Mouse (Mus musculus) lung, embryonic 14.5 days (tissue): ENCODE results near the gene Pfas. TPM values are rescaled to one million over a fixed set of nuclear protein-coding genes. Genes with fewer than 3 reads are reported as not detected.
A peak's percentile ranks its signal among the peaks of the same experiment; 100 is the strongest.
"Not testable (repeated sequence)": the region's sequence is repeated elsewhere in the genome, so short reads cannot be mapped to it uniquely, and the experiment has no call there.

Experiments used
- ATAC-seq: fragments of 200-750 bp; cut with Nextera tagmentation; 2 replicates; pipeline ENCODE4 v1.8.0; 2017; ENCODE audit warnings: mild to moderate bottlenecking, moderate TSS enrichment, moderate library complexity; ENCODE audit not compliant: insufficient read depth
- DNase-seq: peaks from one replicate; pipeline ENCODE4 v3.0.0-alpha.2; 2015
- H3K27ac ChIP-seq: fragments of 300-500 bp; sonication (generic); 2 replicates; pipeline ENCODE4 v1.5.1; 2014; ENCODE audit warnings: low read depth, mild to moderate bottlenecking, moderate library complexity
- H3K27me3 ChIP-seq: fragments of 300-500 bp; sonication (generic); 2 replicates; pipeline ENCODE4 v1.6.1; 2014; ENCODE audit warnings: low read length, control low read depth; ENCODE audit not compliant: insufficient read depth
- H3K36me3 ChIP-seq: fragments of 300-500 bp; sonication (generic); 2 replicates; pipeline ENCODE4 v1.6.1; 2014; ENCODE audit warnings: control low read depth; ENCODE audit not compliant: insufficient read depth
- H3K4me1 ChIP-seq: fragments of 300-500 bp; sonication (generic); 2 replicates; pipeline ENCODE4 v1.6.1; 2014; ENCODE audit warnings: antibody characterized with exemption, control low read depth; ENCODE audit not compliant: insufficient read depth
- H3K4me2 ChIP-seq: fragments of 300-500 bp; sonication (generic); 2 replicates; pipeline ENCODE4 v1.6.1; 2014; ENCODE audit warnings: mild to moderate bottlenecking
- H3K4me3 ChIP-seq: fragments of 300-500 bp; sonication (generic); 2 replicates; pipeline ENCODE4 v1.5.1; 2014; ENCODE audit warnings: low read depth, low read length
- H3K9ac ChIP-seq: fragments of 300-500 bp; sonication (generic); 2 replicates; pipeline ENCODE4 v1.6.1; 2014
- H3K9me3 ChIP-seq: fragments of 300-500 bp; sonication (generic); 2 replicates; pipeline ENCODE4 v1.6.1; 2016; ENCODE audit warnings: low read depth, low read length, control low read depth
- CTCF ChIP-seq: IDR thresholded peaks from 2 replicates; pipeline ENCODE4 v1.5.1; 2016; ENCODE audit warnings: antibody characterized with exemption, low read depth
- WGBS: fragments of 180-500 bp; shearing (Covaris S2); extraction: QIAGEN DNeasy Blood & Tissue Kit; methylation state at CpG from one replicate; pipeline ENCODE4 v1.1.7; 2014; 5-methylcytosine and 5-hydroxymethylcytosine counted together
- polyA plus RNA-seq: library from polyadenylated mRNA; unstranded; fragments of >200 nt; fragmentation: Nextera tagmentation; extraction: Ambion mirVana; gene quantifications from 2 replicates; pipeline ENCODE4 v1.2.1, GENCODE M21; 2014

Gene Pfas
- polyA plus RNA-seq, 1 experiment from 2014 or later = 43.3 TPM

- peak within 1 kb of the TSS; percentile 63 for H3K4me3 ChIP-seq
- peak; percentile 97 for ATAC-seq
- H3K9ac ChIP-seq = peak within 1 kb of the TSS; percentile 94
- H3K27me3 ChIP-seq = no peaks in the 10 kb centered on the region
- peak; percentile 88 for TF ChIP-seq CTCF
- H3K27ac ChIP-seq = peak within 1 kb of the TSS; percentile 95
- no peaks in the 10 kb centered on the region for H3K36me3 ChIP-seq
- H3K4me1 ChIP-seq = peaks cover 4% of the 10 kb centered on the region; the same call in 1 of the 2 replicates
- no peaks in the 10 kb centered on the region for H3K9me3 ChIP-seq
- 2% methylated on average over 38 of the region's 38 CpGs for WGBS
- H3K4me2 ChIP-seq = peak within 1 kb of the TSS; percentile 82
- peak; percentile 97 for DNase-seq
These were observed 7.6 kb upstream of the Pfas start, which contains the start of gene Ctc1 for GRCm38 (mm10) chr11:69015644-69016441. Gene Ctc1 (plus strand): TSS chr11:69015911.

- DNase-seq (peak; percentile 94), ATAC-seq (0 out of 2 replicates have a peak, but pooled peaks have one; percentile 21)
- whole genome bisulfite sequencing = 1% methylated on average over 18 of the region's 18 CpGs
- Histone ChIP-seq H3K4me3 (peak overlapping the region; percentile 50), H3K4me1 (peaks cover 4% of the 10 kb centered on the region; the same call in 1 of the 2 replicates), H3K9ac (peak overlapping the region; percentile 61), H3K27me3 (no peaks in the 10 kb centered on the region), H3K36me3 (no peaks in the 10 kb centered on the region), H3K4me2 (peak overlapping the region; percentile 87), H3K27ac (peak overlapping the region; percentile 83), H3K9me3 (no peaks in the 10 kb centered on the region)
- no peak for TF ChIP-seq CTCF
These were observed 3.9 kb upstream of the Pfas start for GRCm38 (mm10) chr11:69012071-69012601.

GRCm38 (mm10) chr11:69011445-69011844, 3.2 kb upstream of the Pfas start:
- not testable (repeated sequence) for ATAC-seq, H3K9me3 ChIP-seq, DNase-seq, H3K4me1 ChIP-seq, H3K36me3 ChIP-seq, H3K27me3 ChIP-seq
- H3K4me2 ChIP-seq = peak overlapping the region; percentile 87
- peak overlapping the region; percentile 83 for H3K27ac ChIP-seq
- 52% methylated on average over 2 of the region's 2 CpGs for WGBS
- peak; percentile 23; the same call in 1 of the 2 replicates for TF ChIP-seq CTCF
- H3K4me3 ChIP-seq = peak overlapping the region; percentile 50
- peak overlapping the region; percentile 61 for H3K9ac ChIP-seq

GRCm38 (mm10) chr11:69010400-69011323, 2.4 kb upstream of the Pfas start:
- DNase-seq (no peak), ATAC-seq (no peak)
- Histone ChIP-seq H3K27ac (no peak overlapping the region), H3K27me3 (no peaks in the 10 kb centered on the region), H3K9me3 (no peaks in the 10 kb centered on the region), H3K4me1 (no peaks in the 10 kb centered on the region), H3K36me3 (no peaks in the 10 kb centered on the region), H3K9ac (no peak overlapping the region), H3K4me2 (peak overlapping the region; percentile 87), H3K4me3 (0 out of 2 replicates have a peak overlapping the region, but pooled peaks have one; percentile 50)
- WGBS = 82% methylated on average over 15 of the region's 15 CpGs
- TF ChIP-seq CTCF = no peak

GRCm38 (mm10) chr11:69009508-69009907, 1.2 kb upstream of the Pfas start:
- H3K4me1 ChIP-seq = no peaks in the 10 kb centered on the region
- H3K27ac ChIP-seq = no peak overlapping the region
- no peak overlapping the region for H3K4me3 ChIP-seq
- no peaks in the 10 kb centered on the region for H3K36me3 ChIP-seq
- no peak for DNase-seq
- ATAC-seq = no peak
- H3K4me2 ChIP-seq = no peak overlapping the region
- H3K9me3 ChIP-seq = no peaks in the 10 kb centered on the region
- 68% methylated on average over 1 of the region's 1 CpGs for WGBS
- no peak overlapping the region for H3K9ac ChIP-seq
- no peak for TF ChIP-seq CTCF
- no peaks in the 10 kb centered on the region for H3K27me3 ChIP-seq

- H3K9me3 ChIP-seq, H3K27ac ChIP-seq, H3K4me2 ChIP-seq, H3K9ac ChIP-seq, DNase-seq, ATAC-seq, H3K27me3 ChIP-seq, H3K4me3 ChIP-seq, H3K4me1 ChIP-seq: not testable (repeated sequence)
- H3K36me3 ChIP-seq = peaks cover 18% of the 10 kb centered on the region
These were observed 1.7 kb downstream of the Pfas start for GRCm38 (mm10) chr11:69006575-69006974.

GRCm38 (mm10) chr11:69005193-69005592, 3.1 kb downstream of the Pfas start:
- WGBS = 88% methylated on average over 7 of the region's 7 CpGs
- TF ChIP-seq CTCF = no peak
- Histone ChIP-seq H3K9me3 (no peaks in the 10 kb centered on the region), H3K4me3 (no peak overlapping the region), H3K27me3 (no peaks in the 10 kb centered on the region), H3K36me3 (peaks cover 32% of the 10 kb centered on the region), H3K27ac (no peak overlapping the region), H3K4me1 (no peaks in the 10 kb centered on the region), H3K9ac (no peak overlapping the region), H3K4me2 (no peak overlapping the region)
- ATAC-seq (no peak), DNase-seq (no peak)
